Mouse (Mus musculus): Measurements from ENCODE around the gene Cblb.

Cblb gene

DNA sequence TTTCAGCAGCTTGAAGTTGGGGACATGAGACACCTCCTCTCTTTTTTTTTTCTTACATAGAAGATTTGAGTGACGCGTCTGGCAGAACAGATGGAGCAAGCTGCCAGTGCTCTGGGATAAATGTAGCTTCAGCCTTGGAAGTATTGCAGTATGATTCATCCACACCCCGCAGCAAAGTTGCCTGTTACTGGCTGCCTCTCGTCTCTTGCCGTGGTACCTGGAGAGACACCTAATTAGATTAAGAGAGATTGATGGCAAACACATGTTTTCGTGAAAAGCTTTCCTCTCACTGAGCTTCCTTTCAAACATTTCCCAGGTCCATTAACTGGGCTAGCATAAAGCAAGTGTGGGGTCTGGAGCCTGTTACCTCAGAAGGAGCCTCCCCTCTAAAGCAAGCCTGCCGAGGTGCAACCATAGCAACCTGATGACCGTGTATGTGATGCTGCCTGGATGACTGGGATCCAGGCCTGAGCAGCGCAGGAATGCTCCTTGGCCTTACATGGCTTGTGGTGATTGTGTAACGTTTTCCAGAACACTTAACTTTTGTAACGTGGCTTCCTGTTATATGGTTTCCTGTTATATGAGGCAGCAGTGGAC is 103.7 kb downstream of the Cblb start:
- DNase-seq, result no peak

DNA sequence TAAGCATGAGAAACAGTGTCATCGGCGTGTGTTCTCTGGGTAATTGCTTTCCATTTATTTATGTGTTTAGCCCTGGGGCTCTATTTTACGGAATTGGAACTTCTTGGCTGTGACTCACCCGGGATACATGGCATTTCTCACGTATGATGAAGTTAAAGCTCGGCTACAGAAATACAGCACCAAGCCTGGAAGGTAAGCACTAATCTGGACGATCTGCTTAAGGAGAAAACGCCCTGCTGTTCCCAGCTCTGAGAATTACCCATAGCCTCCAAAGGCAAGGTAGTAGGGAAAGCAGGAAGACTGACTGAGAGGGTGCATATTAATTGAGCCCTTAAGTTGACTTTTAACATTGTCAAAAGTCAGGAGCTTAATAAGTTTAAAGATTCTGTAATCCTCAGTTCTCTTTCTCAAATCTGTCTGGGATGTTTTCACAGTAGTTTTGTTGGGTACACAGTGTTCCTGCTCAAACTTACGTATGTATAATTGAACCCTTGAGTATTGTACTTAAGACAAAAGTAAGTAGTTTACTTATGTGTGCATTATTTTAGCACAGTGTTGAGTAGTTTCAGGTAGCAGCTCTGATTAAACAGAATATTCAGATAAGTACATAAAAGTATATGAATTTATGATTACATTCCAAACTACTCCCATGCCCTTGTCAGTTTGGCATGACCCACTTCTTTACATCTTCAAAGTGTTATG is 104.8 kb downstream of the Cblb start:
- DNase-seq, result no peak

DNA sequence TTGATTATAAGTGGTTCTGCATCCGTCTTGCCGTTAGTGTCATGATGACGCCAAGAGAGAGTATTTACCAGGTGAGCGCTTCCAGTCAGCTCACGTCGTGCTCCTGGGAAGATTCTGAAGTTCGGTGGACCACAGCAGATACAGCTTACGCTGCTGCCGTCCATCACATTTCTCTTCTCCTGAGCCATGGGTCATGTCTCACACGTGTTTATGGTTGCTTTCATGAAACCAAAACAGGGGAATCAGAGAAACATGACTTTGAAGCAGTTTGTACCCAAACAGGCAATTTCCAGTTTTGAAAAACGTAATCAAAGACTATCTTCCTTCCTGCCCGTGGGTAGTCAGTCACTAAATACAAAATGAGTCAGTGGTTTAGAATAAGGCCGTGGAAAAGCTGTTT is 112.1 kb downstream of the Cblb start:
- no peak for DNase-seq

- no peak for DNase-seq
Measured at GRCm38 (mm10) chr16:52143818-52144217, 112.8 kb downstream of the Cblb start.

- DNase-seq, result no peak
Measured at GRCm38 (mm10) chr16:52144792-52145191, 113.8 kb downstream of the Cblb start.

- no peak for DNase-seq
Measured at GRCm38 (mm10) chr16:52145552-52145951, 114.5 kb downstream of the Cblb start.

- DNase-seq, result no peak
Measured at GRCm38 (mm10) chr16:52146976-52147696, 116.1 kb downstream of the Cblb start.

DNA sequence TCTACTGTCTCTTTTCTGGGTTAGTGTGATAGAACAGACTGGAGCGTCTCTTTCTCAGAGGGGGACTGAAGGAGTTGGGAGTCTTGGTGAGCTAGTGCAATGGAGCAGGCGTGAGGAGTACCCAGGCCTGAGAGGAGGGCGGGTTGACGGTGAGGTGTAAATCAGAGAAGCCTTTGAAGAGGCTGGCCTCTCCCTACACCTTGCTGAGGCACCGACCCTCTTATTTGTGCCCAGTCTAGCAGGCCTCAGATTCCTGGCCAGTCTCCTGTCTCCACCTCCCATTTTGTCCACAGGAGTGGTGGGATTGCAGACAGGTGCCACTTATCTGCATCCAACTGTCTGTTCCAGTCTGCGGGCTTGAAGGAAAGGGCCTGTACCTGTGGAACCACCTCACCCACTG is 117.0 kb downstream of the Cblb start:
- DNase-seq, result no peak

DNA sequence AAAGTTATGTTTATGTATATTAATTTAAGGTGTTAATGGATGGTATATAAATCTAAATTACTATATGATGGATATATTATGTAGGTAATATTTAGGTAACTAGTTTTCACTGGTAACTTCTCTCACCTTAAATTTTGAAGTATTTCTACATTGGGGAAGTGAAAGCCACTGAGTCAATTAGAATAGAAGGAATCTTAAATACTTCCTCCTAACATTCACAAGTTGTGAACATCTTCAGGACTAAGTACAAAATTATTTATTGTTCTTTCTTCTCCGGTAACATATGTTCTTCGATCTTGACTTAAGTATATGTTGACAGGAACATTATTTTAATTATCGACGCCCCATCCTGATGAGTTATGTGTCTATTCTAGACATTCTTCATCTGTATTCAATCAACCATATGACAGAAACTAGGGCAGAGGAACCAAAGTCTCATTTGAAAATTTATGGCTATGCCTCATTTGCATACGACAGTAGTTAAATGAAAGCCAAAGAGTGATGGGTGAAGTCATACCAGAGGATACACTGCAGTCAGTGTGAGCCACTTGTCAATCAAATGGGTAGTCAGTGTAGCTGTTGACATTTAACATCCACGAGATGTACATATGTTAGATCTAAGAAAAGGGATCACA is 118.2 kb downstream of the Cblb start:
- DNase-seq, result no peak

DNA sequence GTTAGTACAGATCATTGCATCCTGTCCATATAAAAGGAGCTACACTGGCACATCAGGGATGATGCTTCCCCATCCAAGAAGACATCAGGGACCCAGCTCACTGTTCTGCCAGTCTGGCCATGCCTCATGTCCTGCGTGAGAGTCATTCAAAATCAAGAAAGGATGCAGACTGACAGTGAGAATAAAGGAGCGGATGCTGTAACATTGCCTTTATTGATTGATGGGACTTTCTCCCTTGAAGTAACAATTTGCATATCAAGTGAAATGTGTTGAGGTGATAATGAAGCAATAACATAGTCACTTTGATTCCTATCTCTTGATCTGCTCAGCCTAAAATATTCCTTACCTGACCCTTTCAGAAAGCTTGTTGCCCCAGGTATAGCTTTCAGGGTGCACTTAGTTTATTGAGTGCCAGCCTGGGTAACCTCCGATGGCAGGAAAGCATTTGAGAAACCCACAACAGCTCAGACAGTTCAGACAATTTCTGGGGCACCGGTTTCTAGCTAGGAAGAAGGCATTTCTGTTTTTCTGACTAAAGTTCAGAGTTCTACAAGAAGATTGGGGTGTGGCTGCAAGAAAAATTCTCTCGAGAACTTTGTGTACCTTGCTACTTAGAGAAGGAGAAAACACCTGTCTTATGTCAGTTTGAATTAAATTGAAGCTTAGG is 124.1 kb downstream of the Cblb start:
- DNase-seq, result no peak

GRCm38 (mm10) chr16:52159958-52160504 is 129.0 kb downstream of the Cblb start:
- DNase-seq, result no peak

DNA sequence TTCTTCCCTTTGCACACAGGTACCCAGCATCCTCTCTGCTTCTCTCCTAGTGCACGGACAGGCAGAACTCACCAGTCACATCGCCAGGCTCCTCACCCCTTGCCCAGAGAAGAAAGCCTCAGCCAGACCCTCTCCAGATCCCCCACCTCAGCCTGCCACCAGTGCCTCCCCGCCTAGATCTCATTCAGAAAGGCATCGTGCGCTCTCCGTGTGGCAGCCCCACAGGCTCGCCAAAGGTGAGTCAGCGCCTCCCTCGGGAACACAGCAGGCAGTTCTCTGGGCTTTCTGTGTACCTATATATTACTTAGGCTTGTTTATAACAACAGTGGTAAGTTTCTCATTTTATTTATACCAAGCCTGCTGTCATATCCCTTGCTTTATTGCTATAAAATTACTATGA is 133.2 kb downstream of the Cblb start:
- DNase-seq, result no peak

DNA sequence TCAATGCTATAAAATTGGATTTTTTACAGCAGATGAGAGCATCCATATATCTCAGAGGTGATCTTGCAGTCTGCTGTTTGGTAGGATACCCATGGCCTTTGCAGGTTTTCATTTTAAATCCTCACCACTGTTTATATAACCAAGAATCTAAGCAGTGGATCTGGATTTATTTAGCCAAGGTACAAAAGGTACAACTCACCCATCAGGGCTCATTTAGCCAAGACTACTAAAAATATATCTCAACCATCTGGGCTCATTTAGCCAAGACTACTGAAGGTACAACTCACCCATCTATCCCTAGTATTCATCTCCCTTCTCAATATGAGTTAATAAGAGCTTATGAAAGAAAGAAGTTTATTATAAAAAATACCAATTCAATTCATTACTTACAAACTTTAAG is 142.2 kb downstream of the Cblb start:
- DNase-seq, result no peak

DNA sequence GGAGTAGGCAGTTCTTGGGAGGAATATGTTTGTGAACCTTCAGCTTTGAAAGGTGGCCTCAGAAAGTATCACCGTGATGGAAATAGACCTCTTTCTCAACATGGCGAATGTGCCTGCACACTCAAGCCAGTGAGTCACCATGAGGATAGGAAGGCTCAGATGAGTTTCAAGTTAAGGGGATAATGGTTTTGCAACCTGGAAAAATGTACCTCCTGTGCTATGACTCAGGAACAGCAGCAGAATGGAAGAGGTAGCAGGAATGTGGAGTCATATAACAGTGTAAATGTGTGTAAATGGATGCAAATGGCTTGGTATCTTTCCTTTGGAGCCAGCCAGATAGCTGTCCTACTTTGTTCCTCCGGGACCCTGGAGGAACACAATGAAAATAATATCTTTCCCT is 148.8 kb downstream of the Cblb start:
- DNase-seq, result no peak

DNA sequence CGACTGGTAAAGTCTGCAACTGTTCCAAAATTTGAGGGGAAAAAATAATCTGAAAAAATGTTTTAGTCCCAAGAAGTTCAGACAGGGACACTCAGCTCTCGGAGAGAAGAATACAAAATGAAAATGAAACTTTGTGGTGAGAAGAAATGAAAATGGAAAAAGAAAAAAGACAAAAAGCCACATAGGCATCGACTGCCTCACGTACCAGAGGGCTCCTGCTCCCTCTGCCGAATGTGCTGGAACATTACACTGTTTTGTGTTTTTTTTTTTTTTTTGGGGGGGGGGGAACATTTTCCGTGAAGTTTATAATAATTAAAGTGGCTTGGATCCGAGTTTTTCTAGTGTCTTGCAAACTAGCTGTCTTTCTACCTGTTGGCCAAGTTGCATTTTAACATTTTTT is 151.0 kb downstream of the Cblb start:
- no peak for DNase-seq

GRCm38 (mm10) chr16:52184350-52184749 is 153.3 kb downstream of the Cblb start:
- DNase-seq, result no peak

DNA sequence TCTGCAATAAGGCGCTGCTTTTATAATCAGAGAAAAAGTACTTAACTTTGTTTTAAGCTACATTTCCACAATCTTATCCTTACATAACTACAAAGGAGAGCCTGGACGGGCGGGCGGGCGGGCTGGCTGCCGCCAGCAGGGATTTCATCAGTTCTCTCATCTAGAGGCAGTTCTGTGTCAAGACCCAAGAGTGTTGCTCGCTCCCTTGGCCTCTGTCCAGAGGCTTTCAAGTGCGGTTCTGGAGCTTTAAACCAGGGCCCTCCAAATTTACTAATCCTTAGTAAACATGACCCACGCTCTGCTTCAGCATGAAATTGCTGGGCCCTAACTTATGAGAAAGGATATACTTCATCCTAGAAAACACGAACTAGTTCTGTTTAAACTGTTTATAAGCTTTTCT is 155.7 kb downstream of the Cblb start:
- peak; percentile 39 for DNase-seq

- DNase-seq, result no peak
Measured at GRCm38 (mm10) chr16:52189103-52189502, 158.1 kb downstream of the Cblb start.

GRCm38 (mm10) chr16:52190714-52191113 is 159.7 kb downstream of the Cblb start:
- no peak for DNase-seq

GRCm38 (mm10) chr16:52194040-52194439 is 163.0 kb downstream of the Cblb start:
- DNase-seq, result no peak

- DNase-seq, result no peak
Measured at GRCm38 (mm10) chr16:52194866-52195265, 163.8 kb downstream of the Cblb start.

DNA sequence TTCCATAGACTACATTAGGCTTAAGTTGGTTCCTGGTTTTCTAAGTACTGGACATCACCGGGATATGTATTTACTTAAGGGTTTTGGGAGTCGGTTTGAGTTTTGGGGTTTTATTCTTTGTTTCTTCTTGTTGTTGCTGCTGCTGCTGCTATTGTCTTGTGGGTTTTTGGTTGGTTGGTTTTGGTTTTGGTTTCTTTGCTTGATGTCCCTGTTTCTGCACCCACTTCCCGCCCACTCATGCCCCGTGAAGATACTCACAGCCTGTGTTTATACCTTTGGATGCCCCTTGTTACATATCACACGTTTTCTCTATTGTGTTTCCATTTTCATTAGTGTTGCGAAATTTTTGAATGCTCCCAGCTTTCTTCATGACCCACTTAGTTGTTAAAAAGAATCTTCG is 169.1 kb downstream of the Cblb start:
- DNase-seq, result no peak
